Mouse (Mus musculus): ENCODE measurements at regions not wholly inside any gene's neighbourhood (a gene's known extent, or its start where the extent isn't known, plus 50 kb on each side); places are given as distances from the start of the nearest gene placed in this dataset.

DNA sequence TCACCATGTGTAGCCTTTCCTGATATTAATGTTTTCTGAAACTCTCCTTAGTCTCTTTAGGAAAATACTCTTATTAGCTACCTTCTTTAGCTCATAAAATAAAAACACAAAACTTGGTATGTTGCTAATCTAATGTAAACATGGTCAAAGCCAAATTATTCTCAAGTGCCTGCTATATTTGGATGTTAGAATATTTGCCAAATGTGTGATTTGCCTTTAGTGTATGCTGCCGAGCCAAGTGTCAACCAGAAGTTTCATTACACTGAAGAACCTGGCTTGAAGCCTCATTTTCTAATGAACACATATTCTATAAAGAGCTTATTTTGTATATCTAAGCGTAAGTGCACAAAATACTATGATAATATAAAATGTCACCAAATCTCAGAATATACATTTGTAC, 423.8 kb upstream of the Adamts5 start:
- TF ChIP-seq POLR2A (IDR thresholded peaks at IDR 0.05; ENCODE audit: borderline replicate concordance, extremely low read depth, low read depth, low read length) (no peak), CTCF (IDR thresholded peaks at IDR 0.05; ENCODE audit: insufficient read depth, low read length) (no peak)

Data from lung, adult 2 months (tissue).